Mouse (Mus musculus): Measurements from ENCODE around the gene Henmt1. TPM values are rescaled to one million over a fixed set of nuclear protein-coding genes. Genes with fewer than 3 reads are reported as not detected.

The Henmt1 gene
- total and polyA plus RNA-seq, 2 experiments, result not detected

- Histone ChIP-seq H3K79me2 (ENCODE audit: control insufficient read depth, insufficient read depth, low read length) (peaks cover 8% of the 10 kb centered on the region; the same call in 1 of the 2 replicates), H3K4me1 (ENCODE audit: control insufficient read depth, insufficient read depth, low read length) (peaks cover 10% of the 10 kb centered on the region), H3K27ac (replicated peaks; ENCODE audit: insufficient read depth, low read depth, low read length) (peak within 1 kb of the TSS; percentile 95), H3K4me3 (ENCODE audit: insufficient read depth, low read depth, low read length) (peak within 1 kb of the TSS; percentile 91), H3K27me3 (ENCODE audit: control insufficient read depth, insufficient read depth, low read length) (no peaks in the 10 kb centered on the region), H3K9ac (ENCODE audit: low read depth, low read length) (peak within 1 kb of the TSS; percentile 95), H3K36me3 (ENCODE audit: control insufficient read depth, insufficient read depth, low read length) (peaks cover 9% of the 10 kb centered on the region)
- peak; percentile 86 for DNase-seq (ENCODE audit: extremely low read depth, low read depth, low spot score)
- TF ChIP-seq POLR2A (IDR thresholded peaks at IDR 0.05; ENCODE audit: extremely low read depth, insufficient read depth, low read length) (peak; percentile 91), CTCF (IDR thresholded peaks at IDR 0.05; ENCODE audit: low read depth, low read length) (no peak)
- WGBS, result under 1% methylated on average over 53 of the region's 53 CpGs
Measured at GRCm38 (mm10) chr3:108911548-108912413, 27.9 kb upstream of the Henmt1 start, which contains the start of gene Prpf38b. Prpf38b (minus strand) TSS chr3:108911727.

GRCm38 (mm10) chr3:108915999-108916398, 23.7 kb upstream of the Henmt1 start:
- TF ChIP-seq POLR2A (IDR thresholded peaks at IDR 0.05; ENCODE audit: extremely low read depth, insufficient read depth, low read length), result no peak
- TF ChIP-seq CTCF (IDR thresholded peaks at IDR 0.05; ENCODE audit: low read depth, low read length), result no peak
- Histone ChIP-seq H3K79me2 (ENCODE audit: control insufficient read depth, insufficient read depth, low read length) (no peaks in the 10 kb centered on the region), H3K4me1 (ENCODE audit: control insufficient read depth, insufficient read depth, low read length) (peaks cover 2% of the 10 kb centered on the region; the same call in 1 of the 2 replicates), H3K27ac (replicated peaks; ENCODE audit: insufficient read depth, low read depth, low read length) (no peak overlapping the region), H3K36me3 (ENCODE audit: control insufficient read depth, insufficient read depth, low read length) (no peaks in the 10 kb centered on the region), H3K27me3 (ENCODE audit: control insufficient read depth, insufficient read depth, low read length) (no peaks in the 10 kb centered on the region), H3K9ac (ENCODE audit: low read depth, low read length) (no peak overlapping the region), H3K4me3 (ENCODE audit: insufficient read depth, low read depth, low read length) (no peak overlapping the region)
- WGBS, result 66% methylated on average over 1 of the region's 1 CpGs
- peak; percentile 65 for DNase-seq (ENCODE audit: extremely low read depth, low read depth, low spot score)

GRCm38 (mm10) chr3:108916857-108917256, 22.8 kb upstream of the Henmt1 start:
- no peaks in the 10 kb centered on the region for H3K36me3 ChIP-seq (ENCODE audit: control insufficient read depth, insufficient read depth, low read length)
- whole genome bisulfite sequencing, result 63% methylated on average over 4 of the region's 4 CpGs
- no peak for TF ChIP-seq CTCF (IDR thresholded peaks at IDR 0.05; ENCODE audit: low read depth, low read length)
- no peak for TF ChIP-seq POLR2A (IDR thresholded peaks at IDR 0.05; ENCODE audit: extremely low read depth, insufficient read depth, low read length)
- H3K9ac ChIP-seq (ENCODE audit: low read depth, low read length), result no peak overlapping the region
- no peak overlapping the region for H3K27ac ChIP-seq (replicated peaks; ENCODE audit: insufficient read depth, low read depth, low read length)
- H3K79me2 ChIP-seq (ENCODE audit: control insufficient read depth, insufficient read depth, low read length), result no peaks in the 10 kb centered on the region
- no peak overlapping the region for H3K4me3 ChIP-seq (ENCODE audit: insufficient read depth, low read depth, low read length)
- no peaks in the 10 kb centered on the region for H3K27me3 ChIP-seq (ENCODE audit: control insufficient read depth, insufficient read depth, low read length)
- peaks cover 2% of the 10 kb centered on the region; the same call in 1 of the 2 replicates for H3K4me1 ChIP-seq (ENCODE audit: control insufficient read depth, insufficient read depth, low read length)
- DNase-seq (ENCODE audit: extremely low read depth, low read depth, low spot score), result no peak

- no peaks in the 10 kb centered on the region for H3K79me2 ChIP-seq (ENCODE audit: control insufficient read depth, insufficient read depth, low read length)
- no peak overlapping the region for H3K9ac ChIP-seq (ENCODE audit: low read depth, low read length)
- H3K27me3 ChIP-seq (ENCODE audit: control insufficient read depth, insufficient read depth, low read length), result no peaks in the 10 kb centered on the region
- TF ChIP-seq POLR2A (IDR thresholded peaks at IDR 0.05; ENCODE audit: extremely low read depth, insufficient read depth, low read length), result no peak
- 74% methylated on average over 3 of the region's 3 CpGs for WGBS
- no peak for DNase-seq (ENCODE audit: extremely low read depth, low read depth, low spot score)
- H3K4me1 ChIP-seq (ENCODE audit: control insufficient read depth, insufficient read depth, low read length), result no peaks in the 10 kb centered on the region
- no peaks in the 10 kb centered on the region for H3K36me3 ChIP-seq (ENCODE audit: control insufficient read depth, insufficient read depth, low read length)
- no peak overlapping the region for H3K27ac ChIP-seq (replicated peaks; ENCODE audit: insufficient read depth, low read depth, low read length)
- no peak overlapping the region for H3K4me3 ChIP-seq (ENCODE audit: insufficient read depth, low read depth, low read length)
Measured at GRCm38 (mm10) chr3:108917986-108918385, 21.7 kb upstream of the Henmt1 start.

- H3K4me3 ChIP-seq (ENCODE audit: insufficient read depth, low read depth, low read length), result no peak overlapping the region
- H3K27ac ChIP-seq (replicated peaks; ENCODE audit: insufficient read depth, low read depth, low read length), result no peak overlapping the region
- TF ChIP-seq POLR2A (IDR thresholded peaks at IDR 0.05; ENCODE audit: extremely low read depth, insufficient read depth, low read length), result no peak
- WGBS, result 93% methylated on average over 1 of the region's 1 CpGs
- no peaks in the 10 kb centered on the region for H3K36me3 ChIP-seq (ENCODE audit: control insufficient read depth, insufficient read depth, low read length)
- no peaks in the 10 kb centered on the region for H3K4me1 ChIP-seq (ENCODE audit: control insufficient read depth, insufficient read depth, low read length)
- no peak overlapping the region for H3K9ac ChIP-seq (ENCODE audit: low read depth, low read length)
- H3K27me3 ChIP-seq (ENCODE audit: control insufficient read depth, insufficient read depth, low read length), result no peaks in the 10 kb centered on the region
- DNase-seq (ENCODE audit: extremely low read depth, low read depth, low spot score), result no peak
- H3K79me2 ChIP-seq (ENCODE audit: control insufficient read depth, insufficient read depth, low read length), result no peaks in the 10 kb centered on the region
Measured at GRCm38 (mm10) chr3:108918852-108919251, 20.8 kb upstream of the Henmt1 start.
